Mouse (Mus musculus): ENCODE data around the gene Adra2c. TPM values are rescaled to one million over a fixed set of nuclear protein-coding genes. Genes with fewer than 3 reads are reported as not detected.

Adra2c gene
- polyA plus RNA-seq, 1 experiment from 2014 or later: 0.11 TPM

DNA sequence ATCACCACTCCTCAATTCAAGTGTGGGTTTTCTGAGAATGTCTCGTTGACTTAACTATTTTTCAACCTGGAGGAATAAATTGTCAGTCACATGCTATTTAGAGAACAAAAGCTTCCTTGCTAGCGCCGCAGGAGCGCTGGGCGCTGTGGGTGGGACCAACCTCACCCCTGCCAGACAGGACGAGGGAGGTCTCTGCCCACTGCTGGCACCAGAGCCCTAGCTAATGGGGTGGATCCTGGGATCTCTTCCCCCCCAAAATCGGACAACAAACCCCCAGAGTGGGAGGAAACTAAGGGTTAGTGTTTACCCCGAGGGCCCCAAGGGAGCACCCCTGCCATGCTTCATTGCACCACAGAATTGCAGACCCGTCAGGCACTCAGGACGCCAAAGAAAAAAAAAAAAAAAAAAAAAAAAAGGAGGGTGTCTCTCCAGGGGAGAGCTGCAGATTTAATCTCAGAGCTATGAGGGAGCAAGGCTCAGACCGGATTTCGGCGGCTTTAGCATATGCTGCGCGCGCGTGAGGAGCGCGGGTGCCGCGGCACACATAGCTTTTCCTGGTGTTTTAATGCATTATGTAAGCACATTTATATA is 35.2 kb downstream of the Adra2c start:
- WGBS: 0% methylated on average over 21 of the region's 21 CpGs
- no peaks in the 10 kb centered on the region for H3K36me3 ChIP-seq (replicated peaks; ENCODE audit: control insufficient read depth, insufficient read depth, low read depth, low read length)
- H3K9me3 ChIP-seq (replicated peaks; ENCODE audit: control insufficient read depth, low read length): no peaks in the 10 kb centered on the region
- H3K4me2 ChIP-seq (ENCODE audit: low read depth, low read length): peak overlapping the region; percentile 35
- no peak overlapping the region for H3K4me3 ChIP-seq (ENCODE audit: low read depth, low read length)
- peak; percentile 68 for DNase-seq (ENCODE audit: low spot score)
- no peak overlapping the region for H3K27ac ChIP-seq (replicated peaks; ENCODE audit: low read depth, low read length)
- ATAC-seq (replicated peaks; ENCODE audit: insufficient number of reproducible peaks, low FRiP score, low TSS enrichment, low read depth): 0 out of 2 replicates have a peak, but pooled peaks have one; percentile 55
- no peak overlapping the region for H3K9ac ChIP-seq (replicated peaks; ENCODE audit: low read length)
- H3K27me3 ChIP-seq (ENCODE audit: control insufficient read depth, insufficient read depth, low read length): peaks cover 12% of the 10 kb centered on the region
- H3K4me1 ChIP-seq (ENCODE audit: control insufficient read depth, insufficient read depth, low read length): no peaks in the 10 kb centered on the region; the same call in 1 of the 2 replicates

DNA sequence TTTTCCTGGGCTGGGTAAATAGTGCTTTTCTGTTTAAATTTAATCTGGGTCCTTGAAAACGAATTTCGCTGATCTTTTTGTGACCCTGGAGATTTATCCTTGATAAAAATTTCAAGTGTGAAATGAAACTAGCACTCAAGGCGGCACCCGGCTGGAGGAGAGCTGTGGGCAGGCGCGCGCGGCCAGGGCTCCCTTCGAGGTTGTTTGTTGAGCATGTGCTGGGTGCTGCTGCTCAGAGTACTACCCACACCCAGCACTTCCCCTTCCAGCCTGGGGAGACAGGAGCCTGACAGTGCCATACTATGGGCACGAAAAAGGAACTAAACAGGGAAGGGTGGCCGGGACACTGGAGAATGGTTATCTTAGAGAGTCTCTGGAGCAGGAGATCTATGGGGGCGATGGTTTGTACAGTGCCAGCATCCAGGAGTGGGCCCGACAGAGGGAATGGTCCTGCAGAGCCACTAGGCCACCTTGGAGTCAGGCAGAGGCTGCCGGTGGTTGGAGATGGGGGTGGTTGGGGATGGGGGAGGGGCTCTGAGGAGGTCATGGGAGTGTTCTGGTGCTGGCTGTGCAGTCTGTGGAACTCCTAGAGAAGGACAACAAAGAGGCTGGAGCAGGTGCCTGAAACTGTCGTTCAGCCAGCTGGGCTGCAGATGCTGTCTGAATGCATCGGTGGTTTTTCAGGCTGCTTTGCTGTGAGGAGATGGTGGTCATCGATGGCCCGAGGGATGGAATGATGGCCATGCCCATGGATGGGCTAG is 35.9 kb downstream of the Adra2c start:
- peak overlapping the region; percentile 35 for H3K4me2 ChIP-seq (ENCODE audit: low read depth, low read length)
- peaks cover 12% of the 10 kb centered on the region for H3K27me3 ChIP-seq (ENCODE audit: control insufficient read depth, insufficient read depth, low read length)
- 0 out of 2 replicates have a peak, but pooled peaks have one; percentile 21 for ATAC-seq (replicated peaks; ENCODE audit: insufficient number of reproducible peaks, low FRiP score, low TSS enrichment, low read depth)
- H3K9me3 ChIP-seq (replicated peaks; ENCODE audit: control insufficient read depth, low read length): no peaks in the 10 kb centered on the region
- no peak overlapping the region for H3K27ac ChIP-seq (replicated peaks; ENCODE audit: low read depth, low read length)
- H3K9ac ChIP-seq (replicated peaks; ENCODE audit: low read length): peak overlapping the region; percentile 22; the same call in 1 of the 2 replicates
- no peak overlapping the region for H3K4me3 ChIP-seq (ENCODE audit: low read depth, low read length)
- H3K36me3 ChIP-seq (replicated peaks; ENCODE audit: control insufficient read depth, insufficient read depth, low read depth, low read length): no peaks in the 10 kb centered on the region
- no peak for DNase-seq (ENCODE audit: low spot score)
- H3K4me1 ChIP-seq (ENCODE audit: control insufficient read depth, insufficient read depth, low read length): no peaks in the 10 kb centered on the region; the same call in 1 of the 2 replicates
- 20% methylated on average over 18 of the region's 18 CpGs for WGBS

DNA sequence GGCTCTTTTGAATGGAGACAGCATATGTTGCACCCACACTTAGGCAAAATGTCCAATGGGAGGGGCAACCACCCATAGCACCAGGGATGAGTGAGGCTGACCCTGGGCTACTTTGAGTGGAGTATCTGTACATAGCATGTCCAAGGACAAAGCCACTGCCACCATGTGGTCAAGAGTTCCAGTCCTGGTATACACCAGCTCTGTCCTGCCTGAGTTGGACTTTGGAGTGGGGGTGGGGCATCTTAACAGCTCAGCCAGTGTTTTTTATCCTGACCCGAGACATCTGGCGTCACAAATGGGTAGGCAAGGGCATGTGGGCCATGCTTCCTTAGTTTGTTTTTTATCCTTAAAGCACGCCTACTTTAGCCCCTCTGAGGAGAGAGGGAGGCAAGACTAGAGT is 36.5 kb downstream of the Adra2c start:
- peaks cover 12% of the 10 kb centered on the region for H3K27me3 ChIP-seq (ENCODE audit: control insufficient read depth, insufficient read depth, low read length)
- WGBS: 35% methylated on average over 3 of the region's 3 CpGs

DNA sequence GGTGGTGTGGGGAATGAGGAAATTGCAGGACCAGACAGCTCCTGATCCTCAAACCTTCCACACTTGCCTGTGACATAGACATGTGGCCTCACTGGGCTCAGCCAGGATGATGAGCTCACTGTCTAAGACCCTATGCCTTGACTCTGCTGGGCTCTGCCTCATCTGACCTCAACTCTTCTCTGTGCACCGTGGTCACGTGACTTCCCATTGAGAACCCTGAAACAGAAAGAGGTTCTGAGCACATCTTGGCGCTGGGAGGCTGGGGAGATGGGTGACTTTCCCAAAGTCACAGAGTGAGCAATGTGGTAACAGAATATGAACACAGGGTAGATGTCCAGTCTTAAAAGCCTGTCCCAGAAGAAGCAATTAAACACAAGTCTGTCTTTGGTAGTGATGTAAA is 37.1 kb downstream of the Adra2c start:
- Histone ChIP-seq H3K9me3 (replicated peaks; ENCODE audit: control insufficient read depth, low read length) (no peaks in the 10 kb centered on the region), H3K4me3 (ENCODE audit: low read depth, low read length) (no peak overlapping the region), H3K27me3 (ENCODE audit: control insufficient read depth, insufficient read depth, low read length) (peaks cover 12% of the 10 kb centered on the region), H3K4me1 (ENCODE audit: control insufficient read depth, insufficient read depth, low read length) (no peaks in the 10 kb centered on the region; the same call in 1 of the 2 replicates), H3K9ac (replicated peaks; ENCODE audit: low read length) (no peak overlapping the region), H3K27ac (replicated peaks; ENCODE audit: low read depth, low read length) (no peak overlapping the region), H3K36me3 (replicated peaks; ENCODE audit: control insufficient read depth, insufficient read depth, low read depth, low read length) (no peaks in the 10 kb centered on the region), H3K4me2 (ENCODE audit: low read depth, low read length) (no peak overlapping the region)
- 81% methylated on average over 3 of the region's 3 CpGs for WGBS
- ATAC-seq (replicated peaks; ENCODE audit: insufficient number of reproducible peaks, low FRiP score, low TSS enrichment, low read depth) (no peak), DNase-seq (ENCODE audit: low spot score) (no peak)

More for the DNA sequence above, 36.5 kb downstream of the Adra2c start:
- no peak overlapping the region for H3K9ac ChIP-seq (replicated peaks; ENCODE audit: low read length)
- DNase-seq (ENCODE audit: low spot score) (no peak), ATAC-seq (replicated peaks; ENCODE audit: insufficient number of reproducible peaks, low FRiP score, low TSS enrichment, low read depth) (no peak)
- H3K9me3 ChIP-seq (replicated peaks; ENCODE audit: control insufficient read depth, low read length): no peaks in the 10 kb centered on the region
- no peaks in the 10 kb centered on the region for H3K36me3 ChIP-seq (replicated peaks; ENCODE audit: control insufficient read depth, insufficient read depth, low read depth, low read length)
- no peak overlapping the region for H3K4me3 ChIP-seq (ENCODE audit: low read depth, low read length)
- H3K4me1 ChIP-seq (ENCODE audit: control insufficient read depth, insufficient read depth, low read length): no peaks in the 10 kb centered on the region; the same call in 1 of the 2 replicates
- no peak overlapping the region for H3K27ac ChIP-seq (replicated peaks; ENCODE audit: low read depth, low read length)
- no peak overlapping the region for H3K4me2 ChIP-seq (ENCODE audit: low read depth, low read length)

DNA sequence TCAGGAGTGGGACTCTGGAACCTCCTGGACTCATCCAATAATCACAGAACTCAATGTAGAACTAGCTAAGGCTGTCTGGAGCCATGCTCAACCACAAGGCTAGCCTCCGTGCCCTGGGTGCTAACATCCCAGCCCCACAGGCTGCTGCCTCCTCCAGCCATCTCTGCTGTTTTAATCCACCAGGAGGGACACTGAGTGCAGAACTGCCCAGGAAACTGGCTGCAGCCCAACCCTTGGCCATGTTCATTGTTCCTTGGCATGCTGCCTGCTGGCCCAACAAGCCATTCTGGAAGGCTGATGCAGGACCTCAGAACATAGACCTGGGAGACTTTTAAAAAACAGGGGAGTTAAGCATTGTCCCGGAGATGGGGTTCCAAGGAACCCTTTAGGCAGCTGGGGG is 42.5 kb downstream of the Adra2c start:
- Histone ChIP-seq H3K27me3 (ENCODE audit: control insufficient read depth, insufficient read depth, low read length) (no peaks in the 10 kb centered on the region), H3K27ac (replicated peaks; ENCODE audit: low read depth, low read length) (no peak overlapping the region), H3K9ac (replicated peaks; ENCODE audit: low read length) (no peak overlapping the region), H3K4me3 (ENCODE audit: low read depth, low read length) (no peak overlapping the region), H3K9me3 (replicated peaks; ENCODE audit: control insufficient read depth, low read length) (no peaks in the 10 kb centered on the region), H3K36me3 (replicated peaks; ENCODE audit: control insufficient read depth, insufficient read depth, low read depth, low read length) (no peaks in the 10 kb centered on the region), H3K4me1 (ENCODE audit: control insufficient read depth, insufficient read depth, low read length) (no peaks in the 10 kb centered on the region), H3K4me2 (ENCODE audit: low read depth, low read length) (no peak overlapping the region)
- ATAC-seq (replicated peaks; ENCODE audit: insufficient number of reproducible peaks, low FRiP score, low TSS enrichment, low read depth): no peak
- 83% methylated on average over 2 of the region's 2 CpGs for whole genome bisulfite sequencing
- DNase-seq (ENCODE audit: low spot score): no peak

DNA sequence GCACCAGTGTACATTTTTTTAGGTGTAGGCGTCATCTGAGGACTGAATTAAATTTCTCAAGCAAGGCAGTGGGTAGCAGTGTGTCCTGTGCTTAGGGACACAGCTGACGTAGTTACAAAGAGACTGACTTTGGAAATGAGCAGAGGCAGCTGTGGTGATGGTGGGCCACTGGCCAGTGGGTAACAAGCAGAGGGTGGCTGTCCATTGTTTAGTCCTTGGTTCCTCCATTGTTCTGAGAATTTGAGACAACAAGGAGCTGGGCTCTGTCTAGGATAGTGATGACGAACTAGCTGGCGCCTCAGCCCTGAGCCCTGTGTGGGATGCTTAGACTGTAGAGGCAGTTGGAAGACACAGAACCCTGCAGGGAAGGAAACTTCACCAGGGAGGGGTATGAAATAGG is 52.7 kb downstream of the Adra2c start:
- no peak for ATAC-seq (replicated peaks; ENCODE audit: insufficient number of reproducible peaks, low FRiP score, low TSS enrichment, low read depth)
- H3K27ac ChIP-seq (replicated peaks; ENCODE audit: low read depth, low read length): no peak overlapping the region
- 69% methylated on average over 4 of the region's 4 CpGs for WGBS

More for the DNA sequence above, 52.7 kb downstream of the Adra2c start:
- Histone ChIP-seq H3K27me3 (ENCODE audit: control insufficient read depth, insufficient read depth, low read length) (no peaks in the 10 kb centered on the region), H3K36me3 (replicated peaks; ENCODE audit: control insufficient read depth, insufficient read depth, low read depth, low read length) (no peaks in the 10 kb centered on the region), H3K4me2 (ENCODE audit: low read depth, low read length) (no peak overlapping the region), H3K9me3 (replicated peaks; ENCODE audit: control insufficient read depth, low read length) (no peaks in the 10 kb centered on the region), H3K4me1 (ENCODE audit: control insufficient read depth, insufficient read depth, low read length) (no peaks in the 10 kb centered on the region), H3K4me3 (ENCODE audit: low read depth, low read length) (no peak overlapping the region), H3K9ac (replicated peaks; ENCODE audit: low read length) (no peak overlapping the region)
- no peak for DNase-seq (ENCODE audit: low spot score)

Other genes starting within 250 kb of the Adra2c start
- 0.35 TPM in 1 of 2 replicates, not detected in the other for gene Hgfac, start 236.8 kb upstream of the Adra2c start, polyA plus RNA-seq (2014; fragmentation: Nextera tagmentation; extraction: Ambion mirVana)
- 0.24 and 0.43 TPM in 2 replicates for gene Dok7, start 221.6 kb upstream of the Adra2c start, polyA plus RNA-seq (2014; fragmentation: Nextera tagmentation; extraction: Ambion mirVana)
- 92.2 and 92.3 TPM in 2 replicates for gene Lrpap1, start 172.6 kb upstream of the Adra2c start, polyA plus RNA-seq (2014; fragmentation: Nextera tagmentation; extraction: Ambion mirVana)
- gene Hmx1, start 110.8 kb downstream of the Adra2c start, polyA plus RNA-seq (2014; fragmentation: Nextera tagmentation; extraction: Ambion mirVana): 11.8 and 12.3 TPM in 2 replicates
- 3.6 and 6.0 TPM in 2 replicates for gene Cpz, start 247.4 kb downstream of the Adra2c start, polyA plus RNA-seq (2014; fragmentation: Nextera tagmentation; extraction: Ambion mirVana)